Mouse (Mus musculus): Measurements from ENCODE around the gene Gm16253. TPM values are rescaled to one million over a fixed set of nuclear protein-coding genes. Genes with fewer than 3 reads are reported as not detected.

Gene Gm16253
- total RNA-seq, 2 experiments from 2014 or later: 1.1 TPM; not detected in 1

DNA sequence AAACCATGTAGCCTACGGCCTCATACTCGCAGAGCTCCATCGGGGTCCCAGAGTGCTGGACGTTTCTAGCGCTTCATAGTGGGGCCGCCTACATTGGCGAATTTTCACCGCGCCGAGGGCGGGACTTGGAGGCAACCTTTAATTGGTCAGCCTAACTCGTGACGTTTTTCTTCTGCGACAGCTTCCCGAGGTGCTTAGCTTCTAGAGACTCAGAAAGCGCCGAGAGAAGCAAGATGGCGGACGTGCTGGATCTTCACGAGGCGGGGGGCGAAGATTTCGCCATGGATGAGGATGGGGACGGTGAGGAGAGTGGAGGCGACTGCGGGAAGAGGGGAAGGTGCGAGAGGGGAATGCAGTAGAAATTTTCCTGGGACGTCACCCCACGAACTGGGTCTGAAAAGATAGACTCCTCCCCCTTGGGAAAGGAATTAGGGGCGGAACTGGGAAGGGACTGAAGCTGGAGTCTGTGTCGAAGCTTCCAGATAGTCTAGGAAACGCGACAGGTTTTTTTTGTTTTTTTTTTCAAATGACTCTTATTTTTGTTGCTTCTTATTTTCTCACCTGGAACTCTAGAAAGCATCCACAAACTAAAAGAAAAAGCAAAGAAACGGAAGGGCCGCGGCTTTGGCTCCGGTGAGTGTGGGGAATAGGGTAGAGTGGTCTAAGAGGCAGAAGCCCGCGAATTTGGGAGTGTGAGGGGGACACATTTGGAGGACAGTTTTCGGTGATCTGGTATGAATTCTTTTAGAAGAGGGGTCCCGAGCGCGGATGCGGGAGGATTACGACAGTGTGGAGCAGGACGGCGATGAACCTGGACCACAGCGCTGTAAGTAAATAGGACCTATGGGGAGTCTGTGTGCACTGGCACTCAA, 53.2 kb downstream of the Gm16253 start, which contains the start of gene Rbm8a:
Gene Rbm8a (plus strand): TSS at position 205 of the 872 bp plus-strand sequence.
- TF ChIP-seq CTCF (IDR thresholded peaks at IDR 0.05): no peak
- Histone ChIP-seq H3K4me3 (peak within 1 kb of the TSS; percentile 82), H3K27ac (peak within 1 kb of the TSS; percentile 92)
- intact Hi-C loops (cut with DNase I): loop anchor here (2.0 kb wide), 1 partner anchor 29 kb away; the partner anchor contains the start of gene Lix1l
- peak; percentile 96 for DNase-seq

Other genes starting within 250 kb of the Gm16253 start
- not detected for gene BC107364, start 124.7 kb upstream of the Gm16253 start, total RNA-seq (2021)
- 100 to 1,000 TPM; 590 to 675 TPM for gene Hfe2, start 51.8 kb upstream of the Gm16253 start, total RNA-seq (2021)
- gene Txnip, start 19.0 kb upstream of the Gm16253 start, total RNA-seq (2021): 100 to 1,000 TPM; 541 to 557 TPM
- 10 to 100 TPM; 44.5 to 48.3 TPM for gene Polr3gl, start 17.2 kb downstream of the Gm16253 start, total RNA-seq (2021)
- under 1 TPM; 0.41 to 0.92 TPM for gene Ankrd34a, start 19.7 kb downstream of the Gm16253 start, total RNA-seq (2021)
- gene Lix1l, start 24.2 kb downstream of the Gm16253 start, total RNA-seq (2021): 1 to 10 TPM; 4.9 to 8.4 TPM
- gene Rbm8a, start 52.9 kb downstream of the Gm16253 start, total RNA-seq (2021): 10 to 100 TPM; 23.3 to 29.2 TPM
- 10 to 100 TPM; 22.6 to 24.2 TPM for gene Pex11b, start 58.4 kb downstream of the Gm16253 start, total RNA-seq (2021)
- gene Gm42957, start 58.5 kb downstream of the Gm16253 start, total RNA-seq (2021): under 1 TPM; 0.14 to 0.15 TPM
- gene Itga10, start 68.6 kb downstream of the Gm16253 start, total RNA-seq (2021): 1 to 10 TPM in 1 of 2 experiments, under 1 TPM in 1; 0.74 to 1.4 TPM
- gene Ankrd35, start 93.1 kb downstream of the Gm16253 start, total RNA-seq (2021): under 1 TPM; 0.22 to 0.26 TPM
- 1 to 10 TPM; 5.5 to 5.6 TPM for gene Pias3, start 119.4 kb downstream of the Gm16253 start, total RNA-seq (2021)
- under 1 TPM; 0.31 to 0.73 TPM for gene Nudt17, start 131.6 kb downstream of the Gm16253 start, total RNA-seq (2021)
- gene Polr3c, start 150.6 kb downstream of the Gm16253 start, total RNA-seq (2021): 10 to 100 TPM; 23.2 to 24.3 TPM
- gene Rnf115, start 150.7 kb downstream of the Gm16253 start, total RNA-seq (2021): 10 to 100 TPM; 60.7 to 69.3 TPM

Measured in gastrocnemius, adult 2 months (tissue).